Mouse (Mus musculus) midbrain, embryonic 15.5 days (tissue): ENCODE data around the gene Rab37. TPM values are rescaled to one million over a fixed set of nuclear protein-coding genes. Genes with fewer than 3 reads are reported as not detected.

Source experiments
- ATAC-seq: fragments of 200-750 bp; cut with Nextera tagmentation; replicated peaks from 2 replicates; pipeline ENCODE4 v1.8.0; 2017; ENCODE audit warnings: moderate TSS enrichment
- H3K27ac ChIP-seq: fragments of 300-500 bp; sonication (generic); 2 replicates; pipeline ENCODE4 v1.5.1; 2015; ENCODE audit warnings: mild to moderate bottlenecking, inconsistent platforms
- H3K27me3 ChIP-seq: fragments of 300-500 bp; sonication (generic); replicated peaks from 2 replicates; pipeline ENCODE4 v1.6.1; 2015; ENCODE audit warnings: inconsistent platforms
- H3K36me3 ChIP-seq: fragments of 300-500 bp; sonication (generic); replicated peaks from 2 replicates; pipeline ENCODE4 v1.6.1; 2015; ENCODE audit warnings: inconsistent platforms
- H3K4me1 ChIP-seq: fragments of 300-500 bp; sonication (generic); 2 replicates; pipeline ENCODE4 v1.6.1; 2015; ENCODE audit warnings: inconsistent platforms
- H3K4me2 ChIP-seq: fragments of 300-500 bp; sonication (generic); 2 replicates; pipeline ENCODE4 v1.6.1; 2015; ENCODE audit warnings: inconsistent platforms, mild to moderate bottlenecking, moderate library complexity
- H3K4me3 ChIP-seq: fragments of 300-500 bp; sonication (generic); 2 replicates; pipeline ENCODE4 v1.5.1; 2015; ENCODE audit warnings: mild to moderate bottlenecking, inconsistent platforms
- H3K9ac ChIP-seq: fragments of 300-500 bp; sonication (generic); 2 replicates; pipeline ENCODE4 v1.6.1; 2015; ENCODE audit warnings: mild to moderate bottlenecking, inconsistent platforms
- H3K9me3 ChIP-seq: fragments of 300-500 bp; sonication (generic); 2 replicates; pipeline ENCODE4 v1.6.1; 2016; ENCODE audit warnings: inconsistent platforms
- WGBS: fragments of 180-500 bp; shearing (Covaris S2); methylation state at CpG from one replicate; pipeline ENCODE4 v1.1.7; 2015; ENCODE audit warnings: mixed read lengths; 5-methylcytosine and 5-hydroxymethylcytosine counted together
- polyA plus RNA-seq: library from polyadenylated mRNA; unstranded; fragments of >200 nt; fragmentation: Nextera tagmentation; extraction: Ambion mirVana; gene quantifications from 2 replicates; pipeline ENCODE4 v1.2.1, GENCODE M21; 2015

Rab37 gene
- polyA plus RNA-seq, 1 experiment from 2014 or later: 1.1 TPM

GRCm38 (mm10) chr11:115162832-115163480 lies 71.7 kb downstream of the Rab37 start, which contains the start of gene Slc9a3r1:
TSS of gene Slc9a3r1 (plus strand) at chr11:115163341.
- peak within 1 kb of the TSS; percentile 50 for H3K4me3 ChIP-seq
- peaks cover 51% of the 10 kb centered on the region for H3K27me3 ChIP-seq
- peak within 1 kb of the TSS; percentile 36; the same call in 1 of the 2 replicates for H3K27ac ChIP-seq
- ATAC-seq: peak; percentile 92
- peak within 1 kb of the TSS; percentile 67 for H3K4me2 ChIP-seq
- no peaks in the 10 kb centered on the region for H3K9me3 ChIP-seq
- H3K4me1 ChIP-seq: peaks cover 28% of the 10 kb centered on the region
- WGBS: under 1% methylated on average over 47 of the region's 47 CpGs
- peak within 1 kb of the TSS; percentile 44 for H3K9ac ChIP-seq
- no peaks in the 10 kb centered on the region for H3K36me3 ChIP-seq

- H3K27ac ChIP-seq: peak overlapping the region; percentile 36; the same call in 1 of the 2 replicates
- H3K9me3 ChIP-seq: no peaks in the 10 kb centered on the region
- ATAC-seq: peak; percentile 47
- peaks cover 27% of the 10 kb centered on the region for H3K4me1 ChIP-seq
- peak overlapping the region; percentile 67 for H3K4me2 ChIP-seq
- peak overlapping the region; percentile 50 for H3K4me3 ChIP-seq
- no peaks in the 10 kb centered on the region for H3K36me3 ChIP-seq
- peaks cover 51% of the 10 kb centered on the region for H3K27me3 ChIP-seq
- WGBS: under 1% methylated on average over 47 of the region's 47 CpGs
- H3K9ac ChIP-seq: peak overlapping the region; percentile 44
Observed at GRCm38 (mm10) chr11:115163568-115164150, 72.4 kb downstream of the Rab37 start.

GRCm38 (mm10) chr11:115164341-115164975 lies 73.2 kb downstream of the Rab37 start:
- peaks cover 51% of the 10 kb centered on the region for H3K27me3 ChIP-seq

GRCm38 (mm10) chr11:115164976-115165374 lies 73.7 kb downstream of the Rab37 start:
- H3K27me3 ChIP-seq: peaks cover 51% of the 10 kb centered on the region
- peaks cover 27% of the 10 kb centered on the region for H3K4me1 ChIP-seq
- H3K4me3 ChIP-seq: peak overlapping the region; percentile 50
- H3K36me3 ChIP-seq: no peaks in the 10 kb centered on the region
- no peaks in the 10 kb centered on the region for H3K9me3 ChIP-seq
- H3K9ac ChIP-seq: peak overlapping the region; percentile 44; the same call in 1 of the 2 replicates
- H3K27ac ChIP-seq: no peak overlapping the region
- no peak for ATAC-seq
- WGBS: 0% methylated on average over 9 of the region's 9 CpGs
- peak overlapping the region; percentile 67 for H3K4me2 ChIP-seq

More at GRCm38 (mm10) chr11:115164341-115164975, 73.2 kb downstream of the Rab37 start:
- Histone ChIP-seq H3K4me2 (peak overlapping the region; percentile 67), H3K4me3 (peak overlapping the region; percentile 50), H3K9ac (peak overlapping the region; percentile 44; the same call in 1 of the 2 replicates), H3K27ac (no peak overlapping the region), H3K4me1 (peaks cover 27% of the 10 kb centered on the region), H3K36me3 (no peaks in the 10 kb centered on the region), H3K9me3 (no peaks in the 10 kb centered on the region)
- ATAC-seq: no peak
- 1% methylated on average over 14 of the region's 14 CpGs for WGBS

- WGBS: 94% methylated on average over 3 of the region's 3 CpGs
- peaks cover 42% of the 10 kb centered on the region for H3K27me3 ChIP-seq
- H3K27ac ChIP-seq: no peak overlapping the region
- H3K9me3 ChIP-seq: no peaks in the 10 kb centered on the region
- no peak overlapping the region for H3K9ac ChIP-seq
- H3K4me1 ChIP-seq: peaks cover 27% of the 10 kb centered on the region
- H3K36me3 ChIP-seq: no peaks in the 10 kb centered on the region
- ATAC-seq: no peak
- H3K4me3 ChIP-seq: no peak overlapping the region
- H3K4me2 ChIP-seq: no peak overlapping the region
Observed at GRCm38 (mm10) chr11:115166776-115167175, 75.5 kb downstream of the Rab37 start.

- Histone ChIP-seq H3K4me2 (no peak overlapping the region), H3K9ac (no peak overlapping the region), H3K27me3 (peaks cover 32% of the 10 kb centered on the region), H3K4me3 (no peak overlapping the region), H3K9me3 (no peaks in the 10 kb centered on the region), H3K27ac (no peak overlapping the region), H3K36me3 (no peaks in the 10 kb centered on the region), H3K4me1 (peaks cover 29% of the 10 kb centered on the region)
- 82% methylated on average over 8 of the region's 8 CpGs for WGBS
- ATAC-seq: no peak
Observed at GRCm38 (mm10) chr11:115167631-115168249, 76.5 kb downstream of the Rab37 start.

- Histone ChIP-seq H3K9me3 (no peaks in the 10 kb centered on the region), H3K4me1 (peaks cover 20% of the 10 kb centered on the region), H3K27me3 (peaks cover 19% of the 10 kb centered on the region; the same call in 1 of the 2 replicates), H3K27ac (no peak overlapping the region), H3K9ac (no peak overlapping the region), H3K4me2 (no peak overlapping the region), H3K4me3 (no peak overlapping the region), H3K36me3 (no peaks in the 10 kb centered on the region)
- ATAC-seq: no peak
- WGBS: 92% methylated on average over 4 of the region's 4 CpGs
Observed at GRCm38 (mm10) chr11:115169430-115169829, 78.2 kb downstream of the Rab37 start.

- WGBS: 52% methylated on average over 8 of the region's 8 CpGs
Observed at GRCm38 (mm10) chr11:115171125-115171524, 79.9 kb downstream of the Rab37 start.

GRCm38 (mm10) chr11:115172825-115173287 lies 81.6 kb downstream of the Rab37 start:
- Histone ChIP-seq H3K9ac (no peak overlapping the region), H3K27ac (no peak overlapping the region), H3K4me2 (no peak overlapping the region), H3K36me3 (no peaks in the 10 kb centered on the region), H3K4me1 (peaks cover 42% of the 10 kb centered on the region), H3K27me3 (0 out of 2 replicates have a peak, but pooled peaks cover 5% of the 10 kb centered on the region), H3K4me3 (no peak overlapping the region), H3K9me3 (no peaks in the 10 kb centered on the region)
- WGBS: 29% methylated on average over 4 of the region's 4 CpGs
- no peak for ATAC-seq

More at GRCm38 (mm10) chr11:115171125-115171524, 79.9 kb downstream of the Rab37 start:
- Histone ChIP-seq H3K27me3 (peaks cover 4% of the 10 kb centered on the region; the same call in 1 of the 2 replicates), H3K27ac (no peak overlapping the region), H3K4me3 (no peak overlapping the region), H3K36me3 (no peaks in the 10 kb centered on the region), H3K4me2 (no peak overlapping the region), H3K9me3 (no peaks in the 10 kb centered on the region), H3K9ac (no peak overlapping the region), H3K4me1 (peaks cover 26% of the 10 kb centered on the region)
- no peak for ATAC-seq

GRCm38 (mm10) chr11:115173549-115174339 lies 82.5 kb downstream of the Rab37 start:
- Histone ChIP-seq H3K4me3 (no peak overlapping the region), H3K9me3 (no peaks in the 10 kb centered on the region), H3K36me3 (no peaks in the 10 kb centered on the region), H3K4me1 (peaks cover 47% of the 10 kb centered on the region), H3K27me3 (0 out of 2 replicates have a peak, but pooled peaks cover 5% of the 10 kb centered on the region), H3K9ac (no peak overlapping the region), H3K4me2 (no peak overlapping the region), H3K27ac (no peak overlapping the region)
- 21% methylated on average over 16 of the region's 16 CpGs for WGBS
- no peak for ATAC-seq

GRCm38 (mm10) chr11:115176399-115177190 lies 85.4 kb downstream of the Rab37 start:
- Histone ChIP-seq H3K36me3 (no peaks in the 10 kb centered on the region), H3K27me3 (0 out of 2 replicates have a peak, but pooled peaks cover 5% of the 10 kb centered on the region), H3K4me2 (no peak overlapping the region), H3K4me3 (no peak overlapping the region), H3K9me3 (no peaks in the 10 kb centered on the region), H3K4me1 (peaks cover 47% of the 10 kb centered on the region), H3K27ac (no peak overlapping the region), H3K9ac (no peak overlapping the region)
- ATAC-seq: no peak
- 58% methylated on average over 24 of the region's 24 CpGs for WGBS
